Mouse (Mus musculus) ovary, postnatal 36 days (tissue): ENCODE measurements around the gene Tmem135.
A peak's percentile ranks its signal among the peaks of the same experiment; 100 is the strongest.

Experiments
- DNase-seq: peaks from one replicate; pipeline ENCODE4 v3.0.0; 2022; ENCODE audit warnings: low spot score, mixed read lengths

Tmem135 gene

DNA sequence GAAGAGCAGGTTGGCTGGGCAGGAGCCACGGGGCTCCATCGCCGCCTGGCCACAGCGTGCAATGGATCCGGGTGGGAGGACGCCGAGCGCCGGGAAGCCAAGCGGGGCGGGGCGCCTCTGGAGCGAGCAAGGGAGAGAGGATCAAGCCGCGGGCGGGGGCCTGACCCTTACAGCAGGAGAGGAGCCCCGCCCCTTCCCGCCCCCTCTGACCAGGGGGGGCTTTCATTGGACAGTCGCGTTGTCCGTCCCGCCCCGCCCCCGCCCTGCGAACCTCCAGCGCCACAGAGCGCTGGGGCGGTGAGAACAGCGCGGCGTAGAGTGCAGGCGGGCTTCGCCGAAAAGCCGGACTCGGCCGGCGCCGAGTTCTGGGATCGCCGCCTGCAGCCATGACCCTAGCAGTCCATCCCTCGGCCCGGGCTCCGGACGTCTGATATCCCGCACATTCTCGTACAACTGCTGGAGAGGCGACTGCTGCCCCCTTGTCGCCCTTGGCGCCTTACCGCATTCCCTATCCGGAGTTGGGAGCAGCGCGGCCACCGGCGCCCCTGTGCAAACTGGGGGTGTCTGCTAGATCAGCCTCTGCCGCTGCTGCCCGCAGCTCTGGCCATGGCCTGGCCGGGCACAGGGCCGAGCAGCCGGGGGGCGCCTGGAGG, at the start of gene Tmem135, which contains the start of gene Fzd4:
TSS of gene Tmem135 (minus strand) at position 142 of the 653 bp plus-strand sequence.
TSS of gene Fzd4 (plus strand) at position 275 of the 653 bp plus-strand sequence.
- DNase-seq: peak; percentile 96

DNA sequence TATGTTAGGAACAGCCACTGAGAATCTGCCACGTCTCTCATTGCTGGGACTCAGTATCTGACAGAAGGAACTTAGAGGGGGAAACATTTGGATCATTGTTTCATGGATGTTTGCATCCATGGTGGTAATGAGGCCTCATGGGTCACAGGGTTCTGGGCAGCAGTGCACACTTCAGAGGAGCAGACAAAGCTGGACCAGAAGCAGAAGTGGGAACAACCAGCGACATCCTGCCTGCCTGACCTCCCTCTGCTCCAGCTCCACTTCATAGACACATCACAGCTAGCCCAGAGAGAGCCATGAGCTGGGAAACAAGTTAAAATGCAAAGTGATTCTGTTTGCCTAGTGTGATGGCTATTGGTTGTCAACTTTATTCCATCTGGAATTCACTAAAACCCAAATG, 46.3 kb upstream of the Tmem135 start:
- DNase-seq: no peak

DNA sequence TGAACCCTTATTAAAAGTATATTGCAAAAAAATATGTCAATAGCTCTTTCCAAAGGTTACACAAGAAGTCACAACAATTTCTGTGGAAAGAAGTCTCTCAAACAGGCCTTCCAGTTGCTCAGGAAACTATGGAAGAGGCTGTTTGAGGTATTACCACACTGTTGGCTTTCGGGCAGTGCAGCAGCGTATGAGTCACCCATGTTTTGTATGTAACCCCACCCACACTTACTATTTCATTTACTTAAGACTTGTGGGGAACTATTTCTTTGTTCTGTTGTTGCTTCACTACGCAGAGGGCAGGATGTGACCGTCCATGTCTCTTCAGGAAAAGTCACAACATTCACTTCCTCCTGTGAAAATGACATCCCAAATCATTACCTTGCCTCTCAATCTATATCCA, 41.1 kb upstream of the Tmem135 start:
- DNase-seq: no peak

DNA sequence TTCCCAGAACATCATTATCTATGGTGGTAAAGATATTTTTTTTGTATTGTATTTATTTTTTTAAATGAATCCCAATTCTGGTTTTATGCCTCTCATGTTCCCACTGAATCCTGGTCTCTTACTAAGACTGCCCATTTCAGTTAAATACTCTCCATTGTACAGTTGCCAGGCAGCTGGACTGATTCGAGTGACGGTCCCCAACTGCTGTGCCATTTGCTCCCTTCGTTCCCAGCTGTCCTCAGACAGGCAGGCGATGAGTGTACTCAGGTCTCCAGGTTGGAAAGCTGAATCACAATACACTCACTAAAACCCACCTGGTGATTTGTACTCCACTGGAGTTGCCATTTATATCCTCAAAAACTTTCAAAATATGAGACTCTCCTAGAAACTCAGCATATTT, 38.2 kb upstream of the Tmem135 start:
- no peak for DNase-seq

DNA sequence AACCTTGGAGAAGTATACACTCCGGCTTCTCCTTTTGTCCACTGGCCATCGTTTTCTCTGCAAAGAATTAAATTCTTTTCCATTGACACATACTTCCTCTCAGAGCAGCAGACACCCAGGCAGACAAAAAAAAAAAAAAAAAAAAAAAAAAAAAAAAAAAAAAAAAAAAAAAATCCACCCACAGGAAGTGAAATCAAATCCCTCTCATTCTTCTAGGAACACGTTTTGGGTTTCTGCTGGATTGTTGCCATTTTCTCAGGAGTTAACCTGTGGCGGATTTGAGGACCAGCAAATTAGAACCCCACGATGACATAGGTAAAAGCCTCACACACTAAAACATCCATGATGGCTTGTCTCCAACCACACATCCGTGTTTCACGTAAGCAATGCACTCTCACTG, 37.3 kb upstream of the Tmem135 start:
- no peak for DNase-seq

DNA sequence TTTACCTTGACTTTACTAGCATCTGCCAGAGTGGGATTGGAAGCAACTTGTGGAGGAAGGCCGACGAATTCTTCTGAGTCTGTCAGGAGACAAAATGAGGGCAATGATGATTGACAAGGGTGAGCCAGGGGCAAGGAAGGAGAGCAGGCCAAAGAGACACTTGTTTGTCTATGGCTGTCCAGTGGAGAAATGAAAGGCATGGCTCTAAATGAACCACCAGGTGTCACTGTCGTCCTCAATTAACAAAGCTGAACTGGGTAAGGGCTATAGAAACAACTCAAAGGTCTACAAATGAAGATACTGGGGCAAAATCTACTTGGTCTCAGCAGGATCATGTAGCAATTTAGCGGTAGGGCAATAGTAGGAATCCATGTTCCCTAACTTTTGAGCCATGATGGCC, 33.6 kb upstream of the Tmem135 start:
- no peak for DNase-seq

DNA sequence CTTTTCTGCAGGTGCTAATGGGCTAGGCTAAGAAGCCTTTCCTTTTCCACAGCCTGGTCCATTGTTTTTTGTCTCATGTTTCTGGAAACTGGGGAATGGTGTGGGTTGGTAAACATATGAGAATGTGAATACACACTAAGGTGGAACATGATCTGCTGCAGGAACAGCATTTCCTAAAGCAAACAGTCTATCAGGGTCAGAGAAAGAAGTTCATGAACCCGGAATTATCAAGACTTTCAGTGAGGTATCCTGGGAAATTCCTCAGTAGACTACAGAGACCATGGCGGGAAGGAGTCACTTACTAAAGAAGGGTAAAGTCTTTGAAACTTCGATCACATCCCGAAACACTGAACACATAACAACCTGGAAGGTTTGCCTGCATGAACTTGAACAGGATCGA, 32.4 kb upstream of the Tmem135 start:
- no peak for DNase-seq

DNA sequence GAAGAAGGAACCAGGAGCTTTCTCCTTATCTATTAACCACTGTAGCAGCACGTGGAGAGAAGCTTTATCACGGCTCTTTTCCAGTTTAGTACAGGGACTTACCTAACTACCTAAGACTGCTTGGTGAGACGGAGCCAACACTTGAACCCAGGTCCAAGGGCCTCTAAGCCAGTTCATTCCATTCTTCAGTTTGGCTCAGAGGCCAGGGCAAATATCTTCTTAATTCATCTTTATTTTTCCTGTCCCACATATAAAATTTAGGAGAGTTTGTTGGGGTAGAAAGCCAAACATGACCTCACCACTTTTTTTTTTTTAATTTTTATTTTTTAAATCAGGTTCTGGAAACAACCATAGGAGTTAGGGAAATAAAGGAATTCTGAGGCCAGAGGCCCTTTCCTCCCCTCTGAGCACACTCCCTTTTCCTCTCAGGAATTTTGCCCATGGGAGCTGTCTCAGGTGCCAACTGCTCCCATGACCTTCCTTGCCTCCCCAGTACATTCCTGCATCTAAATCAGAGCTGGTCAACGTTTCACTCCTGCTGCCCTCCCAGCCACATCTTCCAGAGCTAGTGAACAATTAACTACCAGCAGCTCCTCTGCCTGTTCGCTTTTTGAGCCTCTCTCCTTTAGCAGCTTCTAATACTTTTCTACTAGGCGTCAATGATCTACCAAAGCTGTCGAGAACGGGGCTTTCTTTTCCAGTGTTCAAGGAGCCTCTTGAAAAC, 30.0 kb upstream of the Tmem135 start:
- DNase-seq: no peak

DNA sequence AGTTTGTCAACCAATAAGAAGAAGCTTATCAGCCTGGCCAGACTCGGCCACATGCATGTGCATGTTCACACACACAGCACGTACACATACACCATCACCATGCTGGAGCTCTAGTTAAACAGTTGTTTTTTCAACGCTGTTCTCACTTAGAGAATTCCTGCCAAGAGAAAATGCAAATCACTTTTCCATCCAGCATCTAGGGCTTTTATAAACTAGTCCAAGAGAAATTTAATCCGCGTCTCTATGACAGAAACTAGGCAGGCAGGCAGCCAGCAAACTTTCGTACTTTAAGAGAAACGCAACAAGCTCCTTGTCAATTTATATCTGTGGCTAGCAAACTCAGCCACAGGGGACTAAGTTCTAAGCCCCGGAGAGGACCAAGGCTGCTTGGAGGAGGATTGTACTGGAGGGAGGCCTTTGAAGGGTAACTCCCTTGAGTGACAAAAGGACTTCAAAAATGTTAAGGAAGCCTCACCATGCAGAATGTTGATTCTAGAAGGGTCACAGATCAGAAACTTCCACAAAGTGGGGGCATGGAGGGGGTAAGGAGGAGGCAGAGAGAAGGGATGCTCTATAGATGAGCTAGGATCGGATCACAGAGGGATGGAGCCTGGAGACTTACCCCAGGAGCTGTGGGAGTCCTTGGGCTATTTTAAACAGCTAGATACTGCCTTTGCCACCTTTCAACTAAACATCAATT, 29.3 kb upstream of the Tmem135 start:
- DNase-seq: no peak

DNA sequence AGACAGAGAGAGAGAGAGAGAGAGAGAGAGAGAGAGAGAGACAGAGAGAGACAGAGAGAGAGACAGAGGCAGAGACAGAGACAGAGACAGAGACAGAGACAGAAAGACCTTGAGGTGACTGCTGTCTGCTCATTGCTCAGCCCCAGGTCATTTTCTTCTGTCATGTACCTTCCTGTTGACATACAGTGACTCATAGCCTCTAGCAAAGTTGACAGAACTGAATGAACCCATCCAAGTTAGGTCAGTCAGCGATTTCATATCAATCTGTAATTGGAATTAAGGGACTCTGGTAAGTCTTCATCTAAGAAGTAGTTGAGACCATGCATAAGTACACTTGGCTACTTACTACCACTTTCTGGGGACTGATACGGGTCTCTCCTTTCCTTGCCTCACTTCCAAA, 27.2 kb upstream of the Tmem135 start:
- DNase-seq: no peak

DNA sequence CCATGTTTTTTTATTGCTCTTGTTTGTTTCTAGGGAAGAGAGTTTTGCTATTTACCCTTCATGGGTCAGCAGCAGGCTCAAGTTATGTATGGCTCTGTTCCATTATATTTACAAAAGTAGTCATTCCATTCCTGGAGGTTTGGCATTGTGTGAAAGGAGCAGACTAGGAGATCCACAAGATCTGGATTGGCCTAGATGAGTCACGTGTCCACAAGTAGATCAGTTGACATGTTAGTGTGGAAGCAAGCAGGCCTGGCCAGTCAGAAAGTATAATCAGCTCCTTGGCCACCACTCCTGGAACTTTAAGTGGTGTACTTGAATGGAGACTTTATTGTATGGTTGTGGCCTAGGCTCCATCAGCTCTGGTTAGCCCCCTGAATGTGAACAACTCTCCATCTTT, 25.3 kb upstream of the Tmem135 start:
- no peak for DNase-seq

DNA sequence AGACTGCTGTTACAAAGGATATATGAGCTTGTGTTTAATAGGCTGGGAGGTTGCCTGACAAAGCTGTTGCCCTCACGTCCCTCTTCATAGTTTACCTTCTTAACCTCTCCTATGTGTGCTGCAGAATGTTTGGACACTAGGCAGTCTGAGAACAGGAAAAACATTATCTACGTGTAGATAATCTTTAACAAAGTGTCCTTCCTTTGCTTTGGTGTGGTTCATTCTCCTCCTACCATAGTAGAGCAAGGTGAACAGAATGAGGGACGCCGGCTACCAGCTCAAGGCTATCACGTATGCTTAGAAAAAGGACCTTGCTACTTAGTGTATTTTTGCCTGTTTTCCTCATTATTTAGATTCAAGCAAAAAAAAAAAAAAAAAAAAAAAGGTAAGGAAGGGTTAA, 24.8 kb upstream of the Tmem135 start:
- DNase-seq: no peak

DNA sequence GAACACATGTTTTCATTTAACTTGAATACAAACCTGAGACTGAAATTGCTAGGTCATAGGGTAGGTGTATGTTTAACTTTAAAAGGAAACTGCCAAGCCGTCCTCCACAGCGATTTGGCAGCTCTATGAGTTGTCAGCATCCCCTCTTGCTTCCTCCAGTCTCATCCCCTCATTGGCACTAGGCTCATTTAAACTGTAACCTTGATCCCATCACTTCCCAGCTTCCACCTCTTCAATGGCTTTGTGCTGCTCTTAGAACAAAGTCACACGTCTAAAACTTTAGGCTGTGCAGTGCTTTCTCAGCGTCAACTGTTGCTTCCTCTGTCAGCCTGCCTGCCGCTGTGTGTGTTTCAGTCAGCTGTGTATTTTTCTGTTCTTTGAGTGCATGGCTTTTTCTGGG, 23.1 kb upstream of the Tmem135 start:
- no peak for DNase-seq

DNA sequence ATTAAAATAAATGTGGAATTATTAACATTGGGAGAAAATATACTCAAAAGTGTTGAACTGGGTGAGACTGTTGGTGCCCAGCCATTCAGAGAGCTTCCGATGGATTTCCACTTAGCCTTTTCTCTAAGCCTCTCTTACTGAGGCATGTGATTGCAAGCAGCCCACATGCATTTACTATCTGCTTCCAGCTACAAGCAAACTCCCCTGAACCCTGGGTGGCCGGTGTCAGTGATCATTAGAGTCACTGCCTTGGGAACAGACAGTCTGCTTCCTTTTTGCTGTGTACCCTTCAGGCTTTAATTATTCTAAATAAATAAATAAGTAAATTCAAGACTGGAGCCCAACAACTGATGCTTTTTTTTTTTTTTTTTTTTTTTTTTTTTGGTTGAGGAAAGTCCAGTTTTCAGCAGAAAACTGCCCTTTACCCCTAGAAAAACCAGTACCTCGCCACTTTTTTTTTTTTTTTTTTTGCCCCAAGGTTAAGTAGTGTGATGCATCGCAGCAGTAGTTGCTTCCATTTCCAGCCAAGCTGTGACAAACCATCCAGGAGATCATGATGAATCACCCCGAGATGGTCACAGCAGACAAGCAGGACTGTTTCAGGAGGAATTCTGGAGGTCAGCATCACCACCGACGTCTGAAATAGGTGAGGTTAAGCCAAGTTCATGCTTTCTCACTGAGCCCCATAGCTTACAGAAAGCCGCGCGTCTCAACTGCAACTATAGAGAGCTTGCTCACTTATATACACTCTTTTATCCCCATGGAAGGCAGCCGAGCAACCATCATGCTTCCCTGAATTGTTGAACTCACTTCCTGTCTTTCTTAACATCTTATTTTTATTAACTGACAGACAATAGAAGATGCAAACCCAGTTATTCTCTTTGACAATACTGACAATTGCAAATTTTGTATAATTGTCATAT, 22.0 kb upstream of the Tmem135 start:
- no peak for DNase-seq

DNA sequence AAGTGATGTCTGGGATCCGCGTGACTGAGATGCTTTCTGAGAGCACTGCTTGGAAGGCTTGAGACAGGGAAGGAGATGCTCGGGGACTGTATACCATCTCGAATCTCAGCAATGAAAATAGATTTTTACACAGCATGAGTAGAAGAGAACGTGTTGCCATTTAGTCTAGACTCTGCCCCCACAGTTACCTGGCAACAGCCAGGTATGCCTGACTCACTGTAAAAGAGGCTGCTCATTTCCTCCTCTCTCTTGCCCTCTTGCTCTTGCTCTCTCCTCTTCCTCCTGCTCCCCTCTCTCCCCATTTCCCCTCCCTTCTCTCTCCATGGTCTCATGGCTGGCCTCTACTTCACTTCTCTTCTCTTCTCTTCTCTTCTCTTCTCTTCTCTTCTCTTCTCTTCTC, 20.6 kb upstream of the Tmem135 start:
- no peak for DNase-seq

DNA sequence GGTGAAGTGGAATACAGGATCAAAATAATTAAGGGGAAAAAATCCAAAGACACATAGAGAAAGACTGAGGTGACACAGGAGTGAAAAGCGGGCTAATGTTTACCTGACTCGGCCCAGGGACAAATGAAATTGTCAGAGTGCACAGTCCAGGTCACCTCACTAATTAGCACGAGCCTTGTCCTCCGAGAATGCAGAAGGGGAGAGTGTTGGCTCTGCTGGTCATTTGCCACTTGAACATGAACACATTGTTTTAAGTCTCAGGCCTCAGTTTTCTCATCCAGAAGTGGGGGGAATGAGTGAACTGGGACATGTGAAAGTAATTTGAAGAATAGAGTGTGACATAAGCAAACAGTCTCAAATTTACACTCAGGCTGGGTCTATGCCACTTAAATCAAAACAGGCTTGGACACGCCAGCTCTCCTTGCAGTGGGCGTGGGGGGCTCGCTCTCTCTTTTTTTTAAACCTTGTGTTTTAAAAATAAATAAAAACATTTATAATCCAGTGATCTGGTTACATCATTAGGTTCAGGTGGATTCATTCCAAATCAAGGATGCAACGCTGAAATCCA, 19.8 kb upstream of the Tmem135 start:
- no peak for DNase-seq

DNA sequence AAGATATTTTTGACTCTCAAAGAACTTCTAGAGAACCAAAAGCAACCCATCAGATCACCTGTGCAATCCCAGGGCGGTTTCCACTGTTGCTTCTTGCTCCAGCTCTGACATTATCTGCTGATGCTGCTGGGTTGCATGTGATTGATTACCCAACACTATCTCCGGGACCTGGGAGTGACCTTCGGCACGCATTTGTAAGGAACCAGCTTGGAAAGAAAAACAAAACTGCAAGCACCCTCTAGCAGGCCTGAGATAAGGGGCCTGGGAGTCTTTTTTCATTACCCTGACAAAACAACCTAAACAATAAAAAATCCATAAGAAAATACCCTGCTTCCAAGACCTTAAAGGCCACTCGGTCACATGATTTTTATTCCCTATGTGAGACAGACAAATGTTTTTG, 19.2 kb upstream of the Tmem135 start:
- no peak for DNase-seq

DNA sequence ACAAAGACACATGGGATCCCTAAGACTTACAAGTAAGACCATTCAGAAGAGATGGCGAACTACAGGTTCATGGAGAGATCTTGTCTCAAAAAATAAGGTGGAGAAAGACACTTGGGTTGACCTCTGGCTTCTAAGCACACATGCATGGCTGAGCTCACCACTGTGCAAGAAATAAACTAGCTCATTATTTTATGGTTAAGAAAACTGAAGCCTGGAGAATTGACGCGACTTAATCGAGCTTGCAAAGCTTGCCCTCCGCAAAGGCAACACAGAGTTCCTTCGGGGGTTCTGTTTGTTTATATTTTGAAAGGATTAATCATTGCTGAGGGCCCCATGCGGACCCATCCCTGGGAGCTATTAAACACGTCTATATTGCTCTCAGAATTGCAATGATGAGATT, 18.6 kb upstream of the Tmem135 start:
- no peak for DNase-seq

DNA sequence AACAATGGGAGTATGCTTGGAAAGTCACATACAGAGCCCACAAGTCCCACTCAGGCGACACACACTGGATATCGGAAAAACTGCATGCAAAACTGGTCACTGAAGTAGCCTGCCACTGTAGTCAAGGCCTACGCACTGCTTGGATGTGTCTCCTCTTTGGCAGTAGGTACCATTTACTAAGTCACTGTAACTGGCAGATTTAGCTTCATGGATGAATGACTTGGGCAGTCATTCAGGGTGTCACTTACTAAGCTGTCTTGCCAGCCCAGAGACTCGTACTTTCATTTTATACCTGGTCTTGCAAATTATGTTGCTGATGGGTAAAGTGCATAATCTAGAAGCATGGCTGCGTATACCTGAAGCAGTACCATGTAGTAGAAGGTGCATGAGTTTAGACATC, 17.3 kb upstream of the Tmem135 start:
- no peak for DNase-seq

DNA sequence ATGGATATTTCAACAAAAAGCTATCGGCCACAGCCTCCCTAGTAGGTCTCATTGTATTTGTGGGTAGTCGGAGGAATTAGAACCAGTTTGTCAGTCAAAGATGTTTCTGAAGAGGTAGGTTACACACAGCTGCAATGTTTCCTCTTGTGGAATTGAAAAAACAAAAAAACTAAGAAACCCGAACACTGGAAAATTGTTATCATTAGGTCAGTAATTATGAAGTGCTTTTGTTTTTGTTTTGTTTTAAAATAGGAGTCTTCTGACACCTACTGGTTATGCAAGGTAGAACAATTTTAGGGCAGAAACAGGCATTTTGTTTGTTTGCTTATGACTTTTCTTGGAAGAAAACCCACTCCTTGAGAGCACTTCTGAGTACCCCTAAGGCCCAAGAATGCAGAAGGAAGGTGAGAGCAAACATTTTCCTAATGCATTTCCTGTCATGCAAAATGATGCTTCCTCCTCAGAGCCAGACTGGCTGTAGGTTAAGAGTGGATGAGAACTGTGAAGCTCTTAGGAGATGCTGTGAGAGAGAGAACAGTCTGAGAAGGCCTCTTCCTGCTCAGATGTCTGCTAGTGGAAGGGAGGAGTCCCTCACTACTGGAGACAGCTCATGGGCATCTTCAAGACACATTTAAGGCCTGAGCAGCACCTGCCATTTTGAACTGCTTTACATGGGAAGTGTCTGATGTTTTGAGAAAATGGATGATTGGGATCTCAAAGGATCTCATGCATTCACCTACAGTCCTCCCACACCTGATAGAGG, 15.1 kb upstream of the Tmem135 start:
- no peak for DNase-seq

DNA sequence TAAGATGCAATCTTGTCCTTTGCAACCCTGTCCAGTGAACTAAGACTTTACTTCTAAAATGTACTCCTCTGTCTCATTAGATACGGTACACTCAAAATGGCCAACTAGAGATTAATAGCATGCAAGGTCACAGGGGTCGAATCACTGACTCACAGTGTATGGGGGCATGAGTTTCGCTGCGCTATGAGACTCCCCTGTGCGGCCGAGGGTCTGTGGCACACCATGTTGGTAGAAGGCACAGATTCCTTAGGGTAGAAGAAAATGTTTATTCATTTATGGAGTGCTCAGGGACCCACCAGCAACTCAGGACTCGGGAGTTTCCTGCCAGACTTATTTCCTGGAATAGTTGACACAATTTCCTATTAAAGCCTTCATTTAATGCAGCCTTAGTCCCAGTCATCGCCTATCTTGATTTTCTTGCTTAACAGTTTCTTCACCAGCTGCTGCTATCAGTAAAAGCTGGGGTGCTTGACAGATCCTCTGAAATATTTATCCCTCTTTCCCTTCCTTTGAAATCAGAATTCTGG, 14.2 kb upstream of the Tmem135 start:
- DNase-seq: no peak
